Mouse (Mus musculus) liver, embryonic 16.5 days (tissue): Measurements from ENCODE around the gene Snx10. TPM values are rescaled to one million over a fixed set of nuclear protein-coding genes. Genes with fewer than 3 reads are reported as not detected.

ENCODE experiments used
- ATAC-seq: fragments of 200-750 bp; cut with Nextera tagmentation; 2 replicates; pipeline ENCODE4 v1.8.0; 2017; ENCODE audit warnings: low read depth, mild to moderate bottlenecking, moderate number of reproducible peaks, moderate library complexity
- H3K27ac ChIP-seq: fragments of 300-500 bp; sonication (generic); 2 replicates; pipeline ENCODE4 v1.5.1; 2014; ENCODE audit warnings: mild to moderate bottlenecking, low read length
- H3K27me3 ChIP-seq: fragments of 300-500 bp; sonication (generic); 2 replicates; pipeline ENCODE4 v1.6.1; 2014; ENCODE audit warnings: low read depth, low read length, mixed read lengths; ENCODE audit not compliant: control insufficient read depth, insufficient read depth
- H3K36me3 ChIP-seq: fragments of 300-500 bp; sonication (generic); 2 replicates; pipeline ENCODE4 v1.6.1; 2014; ENCODE audit warnings: mild to moderate bottlenecking; ENCODE audit not compliant: control insufficient read depth, insufficient read depth
- H3K4me1 ChIP-seq: fragments of 300-500 bp; sonication (generic); 2 replicates; pipeline ENCODE4 v1.6.1; 2014; ENCODE audit warnings: low read depth, low read length, mixed read lengths; ENCODE audit not compliant: control insufficient read depth
- H3K4me2 ChIP-seq: fragments of 300-500 bp; sonication (generic); 2 replicates; pipeline ENCODE4 v1.6.1; 2014; ENCODE audit warnings: low read depth, low read length, mixed read lengths
- H3K4me3 ChIP-seq: fragments of 300-500 bp; sonication (generic); 2 replicates; pipeline ENCODE4 v1.5.1; 2014; ENCODE audit warnings: low read depth, mild to moderate bottlenecking, low read length
- H3K9ac ChIP-seq: fragments of 300-500 bp; sonication (generic); 2 replicates; pipeline ENCODE4 v1.6.1; 2014; ENCODE audit warnings: low read depth, low read length
- H3K9me3 ChIP-seq: fragments of 300-500 bp; sonication (generic); replicated peaks from 2 replicates; pipeline ENCODE4 v1.6.1; 2016; ENCODE audit warnings: low read length; ENCODE audit not compliant: control insufficient read depth
- WGBS: fragments of 180-500 bp; shearing (Covaris S2); extraction: QIAGEN DNeasy Blood & Tissue Kit; methylation state at CpG from one replicate; pipeline ENCODE4 v1.1.7; 2014; ENCODE audit not compliant: insufficient replicate concordance; 5-methylcytosine and 5-hydroxymethylcytosine counted together
- polyA plus RNA-seq: library from polyadenylated mRNA; unstranded; fragments of >200 nt; fragmentation: Nextera tagmentation; extraction: Ambion mirVana; gene quantifications from 2 replicates; pipeline ENCODE4 v1.2.1, GENCODE M21; 2015

Snx10 gene
- polyA plus RNA-seq, 1 experiment from 2014 or later: 8.8 TPM

DNA sequence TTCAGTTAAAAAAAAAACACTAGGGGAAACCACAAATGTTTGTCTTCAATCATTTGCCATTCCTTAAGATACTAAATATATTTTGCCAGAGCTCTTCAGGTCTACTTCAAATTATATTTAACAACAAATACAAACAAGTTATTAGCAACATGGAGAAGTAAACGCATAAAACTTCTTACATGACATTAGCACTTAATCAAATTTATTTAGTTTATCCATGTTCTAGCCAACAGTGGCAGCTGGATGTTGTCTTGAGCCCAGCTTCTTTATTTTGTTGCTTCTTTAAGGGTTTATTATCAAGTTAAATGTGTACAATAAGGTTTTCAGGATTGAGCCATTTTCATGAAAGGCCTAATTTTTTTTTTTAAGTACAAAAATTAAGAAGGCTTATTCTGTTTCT is 67.6 kb downstream of the Snx10 start:
- Histone ChIP-seq H3K9me3 (no peaks in the 10 kb centered on the region), H3K27me3 (peaks cover 6% of the 10 kb centered on the region; the same call in 1 of the 2 replicates), H3K4me1 (peaks cover 5% of the 10 kb centered on the region; the same call in 1 of the 2 replicates), H3K9ac (no peak overlapping the region), H3K27ac (no peak overlapping the region), H3K4me2 (no peak overlapping the region), H3K4me3 (no peak overlapping the region), H3K36me3 (no peaks in the 10 kb centered on the region)
- WGBS: 62% methylated on average over 1 of the region's 1 CpGs
- no peak for ATAC-seq

DNA sequence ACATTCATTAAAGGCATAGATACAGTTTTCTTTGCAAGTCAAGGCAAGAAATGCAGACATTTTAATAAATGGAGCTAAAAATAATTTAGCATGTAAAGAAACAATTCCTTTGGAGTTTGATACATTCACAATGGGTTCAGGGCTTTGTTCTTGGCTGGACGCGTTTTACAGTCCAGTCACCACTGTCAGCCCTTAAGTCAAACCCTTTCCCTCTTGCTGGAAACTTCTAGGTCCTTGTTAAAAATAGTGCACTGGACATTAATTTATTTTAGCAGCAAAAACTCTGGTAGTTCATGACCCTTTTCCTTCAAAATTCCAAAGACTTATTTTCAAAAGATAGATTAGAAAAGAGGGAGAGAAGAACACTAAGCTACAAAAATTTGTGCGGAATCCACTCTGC is 68.1 kb downstream of the Snx10 start:
- no peak overlapping the region for H3K4me2 ChIP-seq
- no peak for ATAC-seq
- H3K4me1 ChIP-seq: peaks cover 5% of the 10 kb centered on the region; the same call in 1 of the 2 replicates
- H3K4me3 ChIP-seq: no peak overlapping the region
- no peaks in the 10 kb centered on the region for H3K9me3 ChIP-seq
- no peak overlapping the region for H3K27ac ChIP-seq
- peaks cover 6% of the 10 kb centered on the region; the same call in 1 of the 2 replicates for H3K27me3 ChIP-seq
- WGBS: 49% methylated on average over 3 of the region's 3 CpGs
- no peak overlapping the region for H3K9ac ChIP-seq
- no peaks in the 10 kb centered on the region for H3K36me3 ChIP-seq

DNA sequence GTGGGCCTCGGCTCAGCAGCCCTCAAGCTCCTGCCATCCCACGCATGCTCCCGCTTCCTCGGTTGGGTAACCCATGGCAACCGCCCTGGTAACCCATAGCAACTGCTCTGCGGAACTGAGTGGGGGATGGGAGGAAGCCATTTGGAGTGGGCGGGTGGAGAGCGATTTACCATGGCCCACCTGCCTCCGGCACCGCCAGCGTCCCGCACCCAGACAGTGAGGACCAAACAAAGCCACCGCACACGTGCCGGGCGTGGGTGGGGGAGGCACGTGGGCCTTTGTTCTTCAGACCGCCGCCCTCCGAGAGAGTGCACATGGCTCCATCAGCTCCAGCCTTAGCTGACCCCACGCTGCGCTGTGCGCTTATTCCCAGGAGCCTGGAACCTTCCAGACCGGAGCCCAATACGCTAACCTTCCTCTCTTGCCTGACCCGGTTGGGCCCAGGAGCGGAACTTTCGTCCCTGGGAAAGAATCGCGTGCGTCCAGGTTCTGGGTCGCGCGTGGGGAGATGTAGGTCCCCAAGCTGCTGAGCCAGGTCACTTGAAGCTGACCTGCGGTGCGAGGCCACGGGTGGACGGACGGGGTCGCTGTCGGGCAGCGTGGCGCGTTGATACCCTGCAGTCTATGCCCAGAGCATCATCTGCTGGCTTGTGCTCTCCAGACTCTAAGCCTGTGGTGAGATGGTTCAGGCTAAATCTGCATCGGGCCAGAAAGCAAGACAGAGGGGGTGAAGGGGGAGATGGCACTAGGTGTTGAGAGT is 68.8 kb downstream of the Snx10 start:
- peaks cover 5% of the 10 kb centered on the region; the same call in 1 of the 2 replicates for H3K4me1 ChIP-seq
- peak overlapping the region; percentile 27 for H3K4me3 ChIP-seq
- no peaks in the 10 kb centered on the region for H3K36me3 ChIP-seq
- no peak overlapping the region for H3K9ac ChIP-seq
- peak overlapping the region; percentile 56 for H3K4me2 ChIP-seq
- H3K27me3 ChIP-seq: peaks cover 6% of the 10 kb centered on the region; the same call in 1 of the 2 replicates
- WGBS: 6% methylated on average over 45 of the region's 45 CpGs
- H3K27ac ChIP-seq: no peak overlapping the region
- ATAC-seq: no peak
- no peaks in the 10 kb centered on the region for H3K9me3 ChIP-seq

DNA sequence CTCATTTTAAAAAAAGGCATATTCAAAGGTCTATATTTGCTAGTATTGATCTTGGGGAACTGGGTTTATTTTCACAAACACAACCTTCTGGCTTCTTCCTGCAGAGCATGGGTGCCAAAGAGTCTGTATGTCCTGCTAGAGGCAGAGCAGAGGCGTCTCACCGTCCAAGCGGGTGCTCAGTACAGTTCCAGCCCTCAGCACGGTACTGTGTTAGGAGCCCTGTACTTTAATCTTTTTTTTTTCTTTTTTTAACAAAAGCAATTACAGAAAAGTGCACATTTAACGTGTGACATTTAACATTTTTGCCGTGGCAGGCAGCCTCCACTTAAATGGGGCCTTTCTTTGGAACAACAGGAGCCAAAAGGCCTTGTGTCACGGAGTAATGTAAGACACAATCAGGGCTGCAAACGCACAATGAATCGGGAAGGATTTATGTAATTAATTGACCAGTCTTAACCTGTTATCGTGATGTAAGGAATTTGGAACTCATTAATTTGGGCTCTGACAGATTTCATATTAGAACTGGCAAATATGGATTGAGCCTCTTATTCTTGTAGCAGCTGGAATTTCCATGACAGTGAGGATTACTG is 69.8 kb downstream of the Snx10 start:
- Histone ChIP-seq H3K27me3 (peaks cover 6% of the 10 kb centered on the region; the same call in 1 of the 2 replicates), H3K9me3 (no peaks in the 10 kb centered on the region), H3K4me3 (no peak overlapping the region), H3K4me1 (peaks cover 5% of the 10 kb centered on the region; the same call in 1 of the 2 replicates), H3K4me2 (no peak overlapping the region), H3K27ac (no peak overlapping the region), H3K36me3 (no peaks in the 10 kb centered on the region), H3K9ac (no peak overlapping the region)
- 70% methylated on average over 10 of the region's 10 CpGs for WGBS
- ATAC-seq: no peak

DNA sequence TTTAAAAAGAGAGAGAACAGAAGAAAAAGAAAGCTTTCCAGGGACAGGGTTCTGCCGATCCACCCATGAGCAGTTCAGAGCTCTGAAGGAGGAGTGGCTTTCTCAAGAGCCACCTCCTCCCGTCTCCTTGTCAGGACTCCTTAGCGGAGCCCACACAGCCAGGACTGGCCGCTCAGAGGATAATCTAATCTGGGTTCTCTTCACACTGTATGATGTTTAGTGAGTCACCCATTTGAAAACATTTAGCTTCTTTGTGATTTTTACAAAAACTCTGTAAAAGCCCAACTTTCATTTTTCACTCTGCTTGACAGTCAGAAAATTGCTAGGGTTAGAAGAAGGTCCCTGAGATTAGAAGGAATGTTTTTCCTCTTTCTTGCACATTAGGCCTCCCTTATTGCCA is 70.8 kb downstream of the Snx10 start:
- no peak for ATAC-seq

DNA sequence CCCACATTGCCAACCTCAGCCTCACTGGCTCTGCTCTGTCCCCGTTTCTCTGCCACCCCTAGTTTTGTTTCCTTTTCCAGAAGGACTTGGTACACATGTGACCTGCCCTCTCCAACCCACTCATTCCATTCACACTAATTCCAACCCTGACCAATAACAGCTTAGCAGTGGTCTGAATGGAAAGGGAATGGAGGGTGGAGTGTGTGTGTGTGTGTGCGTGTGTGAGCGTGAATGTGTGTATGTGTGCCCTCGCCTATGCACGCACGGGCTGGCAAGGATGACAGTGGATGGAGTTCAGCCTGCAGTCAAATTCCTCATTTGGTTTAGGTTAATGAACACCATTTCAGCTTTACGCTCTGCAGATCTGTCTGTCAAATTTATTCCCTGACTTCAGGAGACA is 74.4 kb downstream of the Snx10 start:
- Histone ChIP-seq H3K9me3 (no peaks in the 10 kb centered on the region), H3K4me2 (no peak overlapping the region), H3K4me3 (no peak overlapping the region), H3K36me3 (no peaks in the 10 kb centered on the region), H3K27me3 (no peaks in the 10 kb centered on the region), H3K9ac (no peak overlapping the region), H3K27ac (no peak overlapping the region), H3K4me1 (no peaks in the 10 kb centered on the region)
- no peak for ATAC-seq
- 75% methylated on average over 7 of the region's 7 CpGs for WGBS

More for the DNA sequence above, 70.8 kb downstream of the Snx10 start:
- H3K4me3 ChIP-seq: no peak overlapping the region
- H3K36me3 ChIP-seq: no peaks in the 10 kb centered on the region
- H3K27me3 ChIP-seq: peaks cover 6% of the 10 kb centered on the region; the same call in 1 of the 2 replicates
- peaks cover 5% of the 10 kb centered on the region; the same call in 1 of the 2 replicates for H3K4me1 ChIP-seq
- no peaks in the 10 kb centered on the region for H3K9me3 ChIP-seq
- 54% methylated on average over 4 of the region's 4 CpGs for WGBS
- no peak overlapping the region for H3K9ac ChIP-seq
- H3K27ac ChIP-seq: no peak overlapping the region
- no peak overlapping the region for H3K4me2 ChIP-seq

DNA sequence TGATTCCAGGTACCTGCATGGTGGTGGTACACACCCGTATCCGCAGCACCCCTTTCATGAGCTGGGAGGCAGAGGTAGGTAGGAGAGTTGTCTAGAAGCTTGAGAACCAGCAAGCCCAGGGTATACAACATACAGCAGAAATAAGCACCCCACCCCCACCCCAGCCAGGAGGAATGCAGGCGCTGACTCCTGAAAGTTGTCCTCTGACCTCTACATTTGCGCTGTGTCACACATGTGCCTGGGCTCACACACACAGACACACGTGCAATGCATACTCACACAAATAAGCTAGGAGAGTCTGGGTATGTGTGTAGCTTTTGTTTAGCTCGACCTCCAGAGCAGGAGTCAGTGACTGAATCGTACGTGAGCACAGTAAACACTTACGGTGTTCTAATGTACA is 76.7 kb downstream of the Snx10 start:
- no peak overlapping the region for H3K4me2 ChIP-seq
- H3K27me3 ChIP-seq: no peaks in the 10 kb centered on the region
- no peaks in the 10 kb centered on the region for H3K4me1 ChIP-seq
- no peaks in the 10 kb centered on the region for H3K9me3 ChIP-seq
- 61% methylated on average over 9 of the region's 9 CpGs for WGBS
- no peaks in the 10 kb centered on the region for H3K36me3 ChIP-seq
- peak; percentile 54; the same call in 1 of the 2 replicates for ATAC-seq
- H3K9ac ChIP-seq: no peak overlapping the region
- H3K27ac ChIP-seq: no peak overlapping the region
- no peak overlapping the region for H3K4me3 ChIP-seq

DNA sequence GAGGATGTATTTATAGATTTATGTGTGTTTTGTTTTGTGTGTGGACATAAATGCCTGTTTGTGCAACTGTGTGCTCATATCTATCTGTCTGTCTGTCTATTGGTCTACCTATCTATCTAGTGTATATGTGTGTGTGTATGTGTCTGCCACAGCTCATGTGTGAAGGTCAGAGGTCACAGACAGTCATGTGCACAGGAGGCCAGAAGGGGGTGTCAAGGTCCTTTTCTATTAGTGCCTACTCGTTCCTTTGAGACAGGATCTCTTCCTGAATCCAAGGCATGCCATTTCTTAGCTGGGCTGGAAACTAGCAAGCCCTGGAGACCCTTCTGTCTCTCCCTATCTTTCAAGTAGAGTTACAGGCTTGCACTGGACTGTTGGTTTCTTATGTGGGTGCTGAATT is 78.6 kb downstream of the Snx10 start:
- Histone ChIP-seq H3K4me2 (no peak overlapping the region), H3K4me3 (no peak overlapping the region), H3K9me3 (no peaks in the 10 kb centered on the region), H3K27ac (no peak overlapping the region), H3K36me3 (no peaks in the 10 kb centered on the region), H3K27me3 (no peaks in the 10 kb centered on the region), H3K9ac (no peak overlapping the region), H3K4me1 (no peaks in the 10 kb centered on the region; the same call in 1 of the 2 replicates)
- no peak for ATAC-seq
- 72% methylated on average over 1 of the region's 1 CpGs for WGBS

DNA sequence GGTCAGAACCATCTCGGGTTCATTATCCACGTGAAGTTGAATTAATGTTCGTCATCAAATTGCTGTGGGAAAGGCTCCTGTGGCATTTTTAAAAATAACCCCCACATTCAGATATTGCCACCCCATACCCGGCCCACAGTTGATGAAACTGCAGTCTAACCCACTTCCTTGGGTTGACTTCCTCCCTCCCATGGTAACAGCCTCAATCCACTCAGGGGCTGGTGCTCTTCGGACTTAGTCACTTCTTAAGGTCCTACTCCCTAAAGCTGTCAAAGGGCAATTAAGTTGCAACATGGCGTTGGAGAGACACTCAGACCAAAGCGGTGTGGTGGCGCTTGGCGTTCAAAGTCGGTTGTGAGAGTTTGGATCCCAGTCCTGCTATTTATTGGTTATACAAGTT is 80.0 kb downstream of the Snx10 start:
- no peak for ATAC-seq
- 56% methylated on average over 10 of the region's 10 CpGs for WGBS

More for the DNA sequence above, 80.0 kb downstream of the Snx10 start:
- Histone ChIP-seq H3K9me3 (no peaks in the 10 kb centered on the region), H3K4me1 (no peaks in the 10 kb centered on the region; the same call in 1 of the 2 replicates), H3K27ac (no peak overlapping the region), H3K27me3 (no peaks in the 10 kb centered on the region), H3K36me3 (no peaks in the 10 kb centered on the region), H3K4me3 (no peak overlapping the region), H3K4me2 (no peak overlapping the region), H3K9ac (no peak overlapping the region)
